ENCODE assay signal across 9 mouse cellular contexts in genomic region chr1:52765176-52766111, GRCm38 (mm10). TPM values are rescaled to one million over a fixed set of nuclear protein-coding genes. Genes with fewer than 3 reads are reported as not detected.
DNase-seq lines count a peak whose midpoint lies in the region; ATAC-seq lines count a peak whose summit lies in the region.
"Had no signal": no experiment of that assay in that cellular context is flagged by ENCODE, and none has a peak within 500 bp of the region (broad histone marks: within the 10 kb centered on the region; RNA-seq: fewer than 3 reads in every experiment).

No protein-coding gene starts in this region.

- H3K36me3 ChIP-seq in liver, embryonic 15.5 days (replicated peaks) = no peaks in the 10 kb centered on the region
- no peaks in the 10 kb centered on the region for H3K36me3 ChIP-seq in stomach, embryonic 16.5 days (ENCODE audit: control insufficient read depth, insufficient read depth, low read length)

- no peaks in the 10 kb centered on the region for H3K9me3 ChIP-seq in liver, embryonic 15.5 days (replicated peaks)
- H3K9me3 ChIP-seq in stomach, embryonic 16.5 days (replicated peaks; ENCODE audit: control insufficient read depth, low read length) = no peaks in the 10 kb centered on the region

- 0 out of 2 replicates have a peak, but pooled peaks have one; percentile 12 for ATAC-seq in liver, embryonic 15.5 days (ENCODE audit: insufficient read depth)
- peak; percentile 50 for ATAC-seq in stomach, embryonic 16.5 days (ENCODE audit: insufficient read depth, low FRiP score)

- 58% methylated on average over 7 of the region's 7 CpGs for WGBS in liver, embryonic 15.5 days (ENCODE audit: insufficient replicate concordance)
- WGBS in stomach, embryonic 16.5 days = 59% methylated on average over 7 of the region's 7 CpGs

- no peak overlapping the region for H3K27ac ChIP-seq in liver, embryonic 15.5 days (replicated peaks)
- H3K27ac ChIP-seq in stomach, embryonic 16.5 days (ENCODE audit: low read length) = no peak overlapping the region
- H3K27ac ChIP-seq: liver, embryonic 14.5 days had no signal

- H3K27me3 ChIP-seq in liver, embryonic 15.5 days = no peaks in the 10 kb centered on the region
- no peaks in the 10 kb centered on the region for H3K27me3 ChIP-seq in stomach, embryonic 16.5 days (ENCODE audit: control insufficient read depth, insufficient read depth, low read length)

- no peak for DNase-seq in liver
- peak; percentile 68 for DNase-seq in adrenal gland, postnatal 14 days
- peak; percentile 58 for DNase-seq in kidney, postnatal 10 days
- DNase-seq in embryo, embryonic 10 days (ENCODE audit: low spot score) = no peak
- no peak for DNase-seq in retina, embryonic 14.5 days (ENCODE audit: low spot score)
- DNase-seq: thymus, postnatal 25 days had no signal

- no peak overlapping the region for H3K4me3 ChIP-seq in liver, embryonic 15.5 days (replicated peaks)
- H3K4me3 ChIP-seq in stomach, embryonic 16.5 days (replicated peaks; ENCODE audit: low read length) = no peak overlapping the region

- no peaks in the 10 kb centered on the region for H3K4me1 ChIP-seq in liver, embryonic 15.5 days (replicated peaks)
- H3K4me1 ChIP-seq in stomach, embryonic 16.5 days (ENCODE audit: control insufficient read depth, insufficient read depth, low read length) = no peaks in the 10 kb centered on the region

- H3K4me2 ChIP-seq in liver, embryonic 15.5 days = no peak overlapping the region
- H3K4me2 ChIP-seq in stomach, embryonic 16.5 days (ENCODE audit: low read depth, low read length) = no peak overlapping the region

- H3K9ac ChIP-seq in liver, embryonic 15.5 days = no peak overlapping the region
- no peak overlapping the region for H3K9ac ChIP-seq in stomach, embryonic 16.5 days (ENCODE audit: low read length)
- H3K9ac ChIP-seq: liver, embryonic 14.5 days had no signal

RNA-seq across cellular contexts. Expression of gene Mfsd6, which starts 38.2 kb away (rescaled TPM):
- polyA plus RNA-seq in liver, embryonic 15.5 days (2015; fragmentation: Nextera tagmentation; extraction: Ambion mirVana) = 0.51 and 0.67 TPM in 2 replicates
- total RNA-seq in adrenal gland, postnatal 14 days (2021) = 16.4 and 18.4 TPM in 2 replicates
- 5.2 and 6.1 TPM in 2 replicates for polyA plus RNA-seq in stomach, embryonic 16.5 days (2015; fragmentation: Nextera tagmentation; extraction: Ambion mirVana)

RNA-seq across cellular contexts. Expression of gene Inpp1, which starts 52.0 kb away (rescaled TPM):
- 5.2 and 5.8 TPM in 2 replicates for polyA plus RNA-seq in liver, embryonic 15.5 days (2015; fragmentation: Nextera tagmentation; extraction: Ambion mirVana)
- total RNA-seq in adrenal gland, postnatal 14 days (2021) = 33.2 and 36.4 TPM in 2 replicates
- polyA plus RNA-seq in stomach, embryonic 16.5 days (2015; fragmentation: Nextera tagmentation; extraction: Ambion mirVana) = 15.5 and 15.9 TPM in 2 replicates

Comparison
In these comparisons a context has a peak if more than half of its experiments do, and no peak if none do; other contexts are left out.
1. DNase-seq: peak in adrenal gland, postnatal 14 days (single experiment) and kidney, postnatal 10 days (single experiment); none in liver (single experiment), embryo, embryonic 10 days (single experiment) and retina, embryonic 14.5 days (single experiment).